Mouse (Mus musculus) embryonic facial prominence, embryonic 11.5 days (tissue): ENCODE results near the gene Rufy1. TPM values are rescaled to one million over a fixed set of nuclear protein-coding genes. Genes with fewer than 3 reads are reported as not detected.

ENCODE experiments used
- ATAC-seq: fragments of 200-750 bp; cut with Nextera tagmentation; replicated peaks from 2 replicates; pipeline ENCODE4 v1.8.0; 2017; ENCODE audit warnings: low read depth; ENCODE audit not compliant: insufficient number of reproducible peaks, low FRiP score, low TSS enrichment
- DNase-seq: peaks from one replicate; pipeline ENCODE4 v3.0.0-alpha.2; 2015; ENCODE audit warnings: low spot score
- H3K27ac ChIP-seq: fragments of 300-500 bp; sonication (generic); replicated peaks from 2 replicates; pipeline ENCODE4 v1.5.1; 2014; ENCODE audit warnings: mild to moderate bottlenecking, low read depth, low read length, control low read depth
- H3K27me3 ChIP-seq: fragments of 300-500 bp; sonication (generic); 2 replicates; pipeline ENCODE4 v1.6.1; 2014; ENCODE audit warnings: mild to moderate bottlenecking, low read length, moderate library complexity, mixed read lengths; ENCODE audit not compliant: control insufficient read depth, insufficient read depth
- H3K36me3 ChIP-seq: fragments of 300-500 bp; sonication (generic); replicated peaks from 2 replicates; pipeline ENCODE4 v1.6.1; 2014; ENCODE audit warnings: low read depth, mild to moderate bottlenecking, low read length, moderate library complexity, mixed read lengths; ENCODE audit not compliant: control insufficient read depth, insufficient read depth
- H3K4me1 ChIP-seq: fragments of 300-500 bp; sonication (generic); 2 replicates; pipeline ENCODE4 v1.6.1; 2014; ENCODE audit warnings: low read length, mixed read lengths; ENCODE audit not compliant: control insufficient read depth, insufficient read depth
- H3K4me2 ChIP-seq: fragments of 300-500 bp; sonication (generic); 2 replicates; pipeline ENCODE4 v1.6.1; 2014; ENCODE audit warnings: low read depth, mild to moderate bottlenecking, control low read depth, low read length, moderate library complexity
- H3K4me3 ChIP-seq: fragments of 300-500 bp; sonication (generic); 2 replicates; pipeline ENCODE4 v1.5.1; 2014; ENCODE audit warnings: low read depth, low read length, control low read depth
- H3K9ac ChIP-seq: fragments of 300-500 bp; sonication (generic); replicated peaks from 2 replicates; pipeline ENCODE4 v1.6.1; 2014; ENCODE audit warnings: mild to moderate bottlenecking, control low read depth, low read length
- H3K9me3 ChIP-seq: fragments of 300-500 bp; sonication (generic); replicated peaks from 2 replicates; pipeline ENCODE4 v1.6.1; 2016; ENCODE audit warnings: mild to moderate bottlenecking, low read length, inconsistent platforms, mixed read lengths; ENCODE audit not compliant: control insufficient read depth
- WGBS: fragments of 180-500 bp; shearing (Covaris S2); extraction: QIAGEN DNeasy Blood & Tissue Kit; methylation state at CpG from one replicate; pipeline ENCODE4 v1.1.7; 2014; 5-methylcytosine and 5-hydroxymethylcytosine counted together
- polyA plus RNA-seq: library from polyadenylated mRNA; unstranded; fragments of >200 nt; fragmentation: Nextera tagmentation; extraction: Ambion mirVana; gene quantifications from 2 replicates; pipeline ENCODE4 v1.2.1, GENCODE M21; 2014

Rufy1 gene
- polyA plus RNA-seq, 1 experiment from 2014 or later: 24.4 TPM

GRCm38 (mm10) chr11:50379023-50379752, 51.7 kb downstream of the Rufy1 start:
- Histone ChIP-seq H3K9ac (no peak overlapping the region; the same call in 1 of the 2 replicates), H3K4me1 (no peaks in the 10 kb centered on the region; the same call in 1 of the 2 replicates), H3K9me3 (no peaks in the 10 kb centered on the region), H3K36me3 (peaks cover 16% of the 10 kb centered on the region), H3K4me3 (peak overlapping the region; percentile 73), H3K27me3 (no peaks in the 10 kb centered on the region), H3K27ac (no peak overlapping the region), H3K4me2 (peak overlapping the region; percentile 67)
- no peak for DNase-seq
- 73% methylated on average over 12 of the region's 12 CpGs for WGBS
- no peak for ATAC-seq

GRCm38 (mm10) chr11:50377892-50378684, 52.8 kb downstream of the Rufy1 start:
- ATAC-seq: peak; percentile 83
- WGBS: 0% methylated on average over 71 of the region's 71 CpGs

GRCm38 (mm10) chr11:50376911-50377891, 53.7 kb downstream of the Rufy1 start, which contains the start of gene Hnrnph1:
TSS of gene Hnrnph1 (plus strand) at chr11:50376990.
- DNase-seq: peak; percentile 98
- Histone ChIP-seq H3K9me3 (no peaks in the 10 kb centered on the region), H3K27me3 (no peaks in the 10 kb centered on the region), H3K4me3 (peak within 1 kb of the TSS; percentile 73), H3K4me2 (peak within 1 kb of the TSS; percentile 95), H3K9ac (peak within 1 kb of the TSS; percentile 99), H3K27ac (peak within 1 kb of the TSS; percentile 97), H3K36me3 (peaks cover 5% of the 10 kb centered on the region), H3K4me1 (no peaks in the 10 kb centered on the region; the same call in 1 of the 2 replicates)
- ATAC-seq: peak; percentile 88
- WGBS: under 1% methylated on average over 76 of the region's 76 CpGs

More at GRCm38 (mm10) chr11:50377892-50378684, 52.8 kb downstream of the Rufy1 start:
- H3K9ac ChIP-seq: peak overlapping the region; percentile 99
- peaks cover 12% of the 10 kb centered on the region for H3K36me3 ChIP-seq
- H3K27me3 ChIP-seq: no peaks in the 10 kb centered on the region
- no peaks in the 10 kb centered on the region; the same call in 1 of the 2 replicates for H3K4me1 ChIP-seq
- peak overlapping the region; percentile 97 for H3K27ac ChIP-seq
- H3K4me2 ChIP-seq: peak overlapping the region; percentile 67
- H3K9me3 ChIP-seq: no peaks in the 10 kb centered on the region
- peak overlapping the region; percentile 73 for H3K4me3 ChIP-seq
- DNase-seq: peak; percentile 87

- Histone ChIP-seq H3K36me3 (peaks cover 5% of the 10 kb centered on the region), H3K9me3 (no peaks in the 10 kb centered on the region), H3K4me1 (no peaks in the 10 kb centered on the region; the same call in 1 of the 2 replicates), H3K27ac (peak overlapping the region; percentile 97; the same call in 1 of the 2 replicates), H3K9ac (peak overlapping the region; percentile 92), H3K4me3 (peak overlapping the region; percentile 60), H3K4me2 (peak overlapping the region; percentile 95), H3K27me3 (no peaks in the 10 kb centered on the region)
- no peak for ATAC-seq
- DNase-seq: no peak
- WGBS: 26% methylated on average over 10 of the region's 10 CpGs
Observed at GRCm38 (mm10) chr11:50376156-50376790, 54.7 kb downstream of the Rufy1 start.

GRCm38 (mm10) chr11:50375421-50375820, 55.5 kb downstream of the Rufy1 start:
- Histone ChIP-seq H3K27me3 (no peaks in the 10 kb centered on the region), H3K36me3 (peaks cover 5% of the 10 kb centered on the region), H3K9me3 (no peaks in the 10 kb centered on the region), H3K4me2 (no peak overlapping the region), H3K9ac (no peak overlapping the region), H3K4me3 (no peak overlapping the region), H3K27ac (no peak overlapping the region), H3K4me1 (no peaks in the 10 kb centered on the region; the same call in 1 of the 2 replicates)
- no peak for ATAC-seq
- DNase-seq: no peak
- 73% methylated on average over 5 of the region's 5 CpGs for WGBS

- H3K9ac ChIP-seq: no peak overlapping the region
- H3K9me3 ChIP-seq: no peaks in the 10 kb centered on the region
- H3K4me2 ChIP-seq: no peak overlapping the region
- WGBS: 88% methylated on average over 13 of the region's 13 CpGs
- ATAC-seq (no peak), DNase-seq (no peak)
- H3K4me1 ChIP-seq: no peaks in the 10 kb centered on the region; the same call in 1 of the 2 replicates
- H3K27ac ChIP-seq: no peak overlapping the region
- no peaks in the 10 kb centered on the region for H3K27me3 ChIP-seq
- peaks cover under 1% of the 10 kb centered on the region for H3K36me3 ChIP-seq
- no peak overlapping the region for H3K4me3 ChIP-seq
Observed at GRCm38 (mm10) chr11:50374286-50375015, 56.5 kb downstream of the Rufy1 start.
